Mouse (Mus musculus): Measurements from ENCODE around the gene Gm20388. TPM values are rescaled to one million over a fixed set of nuclear protein-coding genes. Genes with fewer than 3 reads are reported as not detected.

Gene Gm20388
- polyA plus RNA-seq, 1 experiment = 18.7 TPM

DNA sequence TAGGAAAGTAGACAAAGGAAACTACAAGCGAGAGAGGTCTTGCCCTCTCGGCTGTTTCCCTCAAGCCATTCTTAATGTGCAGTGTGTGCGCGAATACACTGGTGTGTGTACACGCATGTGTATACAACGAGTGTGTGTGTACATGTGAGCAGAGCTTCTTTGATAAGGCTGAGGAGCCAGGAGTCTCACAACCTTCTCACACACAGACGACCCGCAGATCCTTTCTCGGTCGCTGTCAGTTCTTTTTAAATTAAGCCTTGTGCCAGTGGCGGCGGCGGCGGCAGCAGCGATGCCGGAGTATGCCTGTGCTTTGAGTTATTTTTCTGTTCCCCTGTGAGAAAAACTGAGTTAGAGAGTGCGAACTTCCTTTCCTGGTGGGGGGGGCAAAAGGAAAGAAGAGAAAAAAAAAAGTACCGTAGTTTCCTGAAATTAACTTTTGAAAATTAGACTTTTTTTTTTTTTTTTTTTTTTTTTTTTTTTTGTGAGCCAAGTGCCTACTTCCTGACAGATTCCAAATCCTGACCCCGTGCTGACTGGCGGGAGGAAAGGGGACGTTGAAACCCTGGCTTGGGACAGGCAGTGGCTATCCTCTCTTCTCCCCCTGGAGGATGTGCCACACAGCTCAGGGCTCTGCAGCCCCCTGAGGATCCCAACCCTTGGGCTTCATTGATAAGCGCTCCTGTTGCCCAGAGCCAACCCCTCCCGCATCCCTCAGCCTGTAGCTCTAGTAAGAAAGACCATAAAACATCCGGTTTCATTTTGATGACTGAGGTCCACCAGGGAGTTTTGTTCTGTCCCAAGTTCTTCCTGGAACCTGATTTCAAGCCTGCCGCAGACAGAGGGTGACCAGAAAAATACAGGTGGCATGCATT, 1038.2 kb downstream of the Gm20388 start:
- no peak overlapping the region for H3K27ac ChIP-seq (ENCODE audit: insufficient read depth, low read length)
- H3K4me3 ChIP-seq (replicated peaks; ENCODE audit: insufficient read depth, low read depth, low read length) = no peak overlapping the region
- H3K27me3 ChIP-seq (ENCODE audit: control insufficient read depth, insufficient read depth, low read length) = peaks cover 2% of the 10 kb centered on the region; the same call in 1 of the 2 replicates
- WGBS = 46% methylated on average over 25 of the region's 25 CpGs
- TF ChIP-seq CTCF (IDR thresholded peaks at IDR 0.05; ENCODE audit: borderline replicate concordance, insufficient read depth, low read depth, low read length) (no peak), POLR2A (IDR thresholded peaks at IDR 0.05; ENCODE audit: borderline replicate concordance, insufficient read depth, low read length) (no peak)
- H3K4me1 ChIP-seq (ENCODE audit: control insufficient read depth, insufficient read depth, low read length) = no peaks in the 10 kb centered on the region
- no peak for DNase-seq

GRCm38 (mm10) chr8:120950674-120951218, 1040.1 kb downstream of the Gm20388 start:
- no peak overlapping the region for H3K4me3 ChIP-seq (replicated peaks; ENCODE audit: insufficient read depth, low read depth, low read length)
- peaks cover 2% of the 10 kb centered on the region; the same call in 1 of the 2 replicates for H3K27me3 ChIP-seq (ENCODE audit: control insufficient read depth, insufficient read depth, low read length)
- 32% methylated on average over 16 of the region's 16 CpGs for WGBS
- no peak for TF ChIP-seq CTCF (IDR thresholded peaks at IDR 0.05; ENCODE audit: borderline replicate concordance, insufficient read depth, low read depth, low read length)
- no peak for DNase-seq
- no peaks in the 10 kb centered on the region for H3K4me1 ChIP-seq (ENCODE audit: control insufficient read depth, insufficient read depth, low read length)
- H3K27ac ChIP-seq (ENCODE audit: insufficient read depth, low read length) = no peak overlapping the region

GRCm38 (mm10) chr8:120959470-120959891, 1048.8 kb downstream of the Gm20388 start:
- Histone ChIP-seq H3K27me3 (ENCODE audit: control insufficient read depth, insufficient read depth, low read length) (no peaks in the 10 kb centered on the region), H3K27ac (ENCODE audit: insufficient read depth, low read length) (no peak overlapping the region), H3K4me3 (replicated peaks; ENCODE audit: insufficient read depth, low read depth, low read length) (no peak overlapping the region), H3K4me1 (ENCODE audit: control insufficient read depth, insufficient read depth, low read length) (no peaks in the 10 kb centered on the region)
- WGBS = 26% methylated on average over 8 of the region's 8 CpGs
- no peak for DNase-seq
- no peak for TF ChIP-seq POLR2A (IDR thresholded peaks at IDR 0.05; ENCODE audit: borderline replicate concordance, insufficient read depth, low read length)
- TF ChIP-seq CTCF (IDR thresholded peaks at IDR 0.05; ENCODE audit: borderline replicate concordance, insufficient read depth, low read depth, low read length) = no peak

GRCm38 (mm10) chr8:120962606-120963380, 1052.2 kb downstream of the Gm20388 start:
- WGBS = 58% methylated on average over 5 of the region's 5 CpGs
- DNase-seq = no peak

DNA sequence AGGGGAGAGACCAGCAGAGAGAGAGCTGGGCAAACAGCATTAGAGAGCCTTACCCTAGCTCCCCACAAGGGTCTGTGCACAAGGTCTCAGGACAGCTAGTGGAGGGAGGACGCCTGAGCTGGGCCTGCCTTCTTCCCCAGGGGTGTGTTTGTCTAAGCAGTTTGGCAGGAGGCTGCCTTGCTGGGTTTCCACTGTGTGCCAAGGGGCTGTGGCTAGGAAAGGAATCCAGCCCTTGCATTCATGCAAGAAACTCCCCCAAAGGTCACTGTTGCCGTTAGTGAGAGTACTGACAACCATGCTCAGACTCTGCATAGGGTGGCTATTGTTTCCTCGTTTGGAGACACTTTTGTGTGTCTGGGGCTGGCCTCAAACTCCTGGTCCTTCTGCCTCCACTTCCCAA, 1055.9 kb downstream of the Gm20388 start:
- DNase-seq = no peak
- no peak for TF ChIP-seq POLR2A (IDR thresholded peaks at IDR 0.05; ENCODE audit: borderline replicate concordance, insufficient read depth, low read length)
- no peak for TF ChIP-seq CTCF (IDR thresholded peaks at IDR 0.05; ENCODE audit: borderline replicate concordance, insufficient read depth, low read depth, low read length)
- Histone ChIP-seq H3K27ac (ENCODE audit: insufficient read depth, low read length) (no peak overlapping the region), H3K27me3 (ENCODE audit: control insufficient read depth, insufficient read depth, low read length) (no peaks in the 10 kb centered on the region), H3K4me3 (replicated peaks; ENCODE audit: insufficient read depth, low read depth, low read length) (no peak overlapping the region), H3K4me1 (ENCODE audit: control insufficient read depth, insufficient read depth, low read length) (no peaks in the 10 kb centered on the region)
- WGBS = 18% methylated on average over 3 of the region's 3 CpGs

More at GRCm38 (mm10) chr8:120962606-120963380, 1052.2 kb downstream of the Gm20388 start:
- no peaks in the 10 kb centered on the region for H3K27me3 ChIP-seq (ENCODE audit: control insufficient read depth, insufficient read depth, low read length)
- TF ChIP-seq CTCF (IDR thresholded peaks at IDR 0.05; ENCODE audit: borderline replicate concordance, insufficient read depth, low read depth, low read length) (no peak), POLR2A (IDR thresholded peaks at IDR 0.05; ENCODE audit: borderline replicate concordance, insufficient read depth, low read length) (no peak)
- H3K4me3 ChIP-seq (replicated peaks; ENCODE audit: insufficient read depth, low read depth, low read length) = no peak overlapping the region
- no peak overlapping the region for H3K27ac ChIP-seq (ENCODE audit: insufficient read depth, low read length)
- no peaks in the 10 kb centered on the region for H3K4me1 ChIP-seq (ENCODE audit: control insufficient read depth, insufficient read depth, low read length)

DNA sequence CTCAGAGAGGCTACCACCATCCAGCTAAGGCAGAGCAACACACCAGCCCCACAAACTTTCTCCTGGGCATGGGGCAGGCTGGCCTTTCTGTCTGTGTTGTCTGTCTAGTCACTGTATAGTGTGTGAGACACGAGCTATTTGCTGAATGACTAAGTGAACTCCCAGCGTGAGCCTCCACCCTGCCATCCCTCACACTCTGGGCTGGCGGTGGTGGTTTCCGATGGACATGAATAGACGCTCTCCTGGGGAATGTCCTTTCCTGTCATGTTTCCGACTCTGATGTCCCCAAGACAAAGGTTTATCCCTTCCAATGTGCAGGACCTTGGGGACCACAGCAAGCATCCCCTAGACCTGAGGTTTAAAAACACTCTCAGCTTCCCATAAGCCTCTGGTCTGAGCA, 1057.7 kb downstream of the Gm20388 start:
- Histone ChIP-seq H3K27me3 (ENCODE audit: control insufficient read depth, insufficient read depth, low read length) (no peaks in the 10 kb centered on the region), H3K4me1 (ENCODE audit: control insufficient read depth, insufficient read depth, low read length) (no peaks in the 10 kb centered on the region), H3K27ac (ENCODE audit: insufficient read depth, low read length) (no peak overlapping the region), H3K4me3 (replicated peaks; ENCODE audit: insufficient read depth, low read depth, low read length) (no peak overlapping the region)
- 40% methylated on average over 6 of the region's 6 CpGs for WGBS
- no peak for DNase-seq
- TF ChIP-seq CTCF (IDR thresholded peaks at IDR 0.05; ENCODE audit: borderline replicate concordance, insufficient read depth, low read depth, low read length) (no peak), POLR2A (IDR thresholded peaks at IDR 0.05; ENCODE audit: borderline replicate concordance, insufficient read depth, low read length) (no peak)

- no peak overlapping the region for H3K4me3 ChIP-seq (replicated peaks; ENCODE audit: insufficient read depth, low read depth, low read length)
- no peak overlapping the region for H3K27ac ChIP-seq (ENCODE audit: insufficient read depth, low read length)
- no peaks in the 10 kb centered on the region for H3K4me1 ChIP-seq (ENCODE audit: control insufficient read depth, insufficient read depth, low read length)
- peak; percentile 18 to 35 for DNase-seq
- no peak for TF ChIP-seq POLR2A (IDR thresholded peaks at IDR 0.05; ENCODE audit: borderline replicate concordance, insufficient read depth, low read length)
- peak; percentile 63 for TF ChIP-seq CTCF (IDR thresholded peaks at IDR 0.05; ENCODE audit: borderline replicate concordance, insufficient read depth, low read depth, low read length)
- no peaks in the 10 kb centered on the region for H3K27me3 ChIP-seq (ENCODE audit: control insufficient read depth, insufficient read depth, low read length)
- WGBS = 33% methylated on average over 5 of the region's 5 CpGs
These were observed 1059.7 kb downstream of the Gm20388 start for GRCm38 (mm10) chr8:120970346-120970745.
